Mouse (Mus musculus) liver, embryonic 14.5 days (tissue): Measurements from ENCODE around the gene Ppif. TPM values are rescaled to one million over a fixed set of nuclear protein-coding genes. Genes with fewer than 3 reads are reported as not detected.

Source experiments
- ATAC-seq: fragments of 200-750 bp; cut with Nextera tagmentation; 2 replicates; pipeline ENCODE4 v1.8.0; 2017; ENCODE audit warnings: moderate number of reproducible peaks, mild to moderate bottlenecking, moderate library complexity; ENCODE audit not compliant: insufficient read depth
- DNase-seq, 3 experiments: peaks; one replicate each; pipeline ENCODE4 v3.0.0-alpha.2; 2012 to 2013; ENCODE audit warnings: low read depth in 3 of 3, low spot score in 3 of 3
- H3K27ac ChIP-seq: fragments of 300-500 bp; sonication (generic); 2 replicates; pipeline ENCODE4 v1.5.1; 2014; ENCODE audit warnings: moderate library complexity, mild to moderate bottlenecking, control low read depth, inconsistent platforms
- H3K27me3 ChIP-seq: fragments of 300-500 bp; sonication (generic); 2 replicates; pipeline ENCODE4 v1.6.1; 2014; ENCODE audit warnings: mild to moderate bottlenecking, low read length, moderate library complexity; ENCODE audit not compliant: control insufficient read depth, insufficient read depth
- H3K36me3 ChIP-seq: fragments of 300-500 bp; sonication (generic); replicated peaks from 2 replicates; pipeline ENCODE4 v1.6.1; 2014; ENCODE audit warnings: low read depth; ENCODE audit not compliant: control insufficient read depth, insufficient read depth
- H3K4me1 ChIP-seq, 2 experiments: fragments of 200-500 bp in 1 of 2; fragments of 300-500 bp in 1 of 2; sonication (generic) in 1 of 2; replicated peaks; 2 replicates each; pipeline ENCODE4 v1.6.1; 2012 to 2014; ENCODE audit warnings: antibody characterized with exemption in 1 of 2, inconsistent platforms in 1 of 2, low read length in 1 of 2; ENCODE audit not compliant: control insufficient read depth in 2 of 2, insufficient read depth in 2 of 2
- H3K4me2 ChIP-seq: fragments of 300-500 bp; sonication (generic); 2 replicates; pipeline ENCODE4 v1.6.1; 2014; ENCODE audit warnings: low read depth, mild to moderate bottlenecking, control low read depth, moderate library complexity
- H3K4me3 ChIP-seq, 2 experiments: fragments of 200-500 bp in 1 of 2; fragments of 300-500 bp in 1 of 2; sonication (generic) in 1 of 2; 2 replicates each; pipeline ENCODE4 v1.5.1; 2012 to 2014; ENCODE audit warnings: low read depth in 2 of 2, low read length in 2 of 2, mild to moderate bottlenecking in 2 of 2, control low read depth in 1 of 2, inconsistent platforms in 1 of 2, moderate library complexity in 1 of 2; ENCODE audit not compliant: insufficient read depth in 1 of 2
- H3K9ac ChIP-seq: fragments of 300-500 bp; sonication (generic); replicated peaks from 2 replicates; pipeline ENCODE4 v1.6.1; 2014; ENCODE audit warnings: mild to moderate bottlenecking, control low read depth, moderate library complexity
- H3K9me3 ChIP-seq: fragments of 300-500 bp; sonication (generic); 2 replicates; pipeline ENCODE4 v1.6.1; 2016; ENCODE audit warnings: low read length, mixed read lengths; ENCODE audit not compliant: control insufficient read depth
- CTCF ChIP-seq: IDR thresholded peaks from 2 replicates; pipeline ENCODE4 v1.5.1; 2016; ENCODE audit warnings: antibody characterized with exemption, low read depth, control low read depth
- EP300 ChIP-seq: IDR thresholded peaks from 2 replicates; pipeline ENCODE4 v1.6.1; 2016; ENCODE audit warnings: antibody characterized with exemption, low read depth
- WGBS: fragments of 180-500 bp; shearing (Covaris S2); extraction: QIAGEN DNeasy Blood & Tissue Kit; methylation state at CpG from one replicate; pipeline ENCODE4 v1.1.7; 2014; ENCODE audit not compliant: insufficient replicate concordance; 5-methylcytosine and 5-hydroxymethylcytosine counted together
- polyA plus RNA-seq, 2 experiments: library from polyadenylated mRNA; depleted of rRNA in 1 of 2; stranded (reverse) in 1 of 2; unstranded in 1 of 2; fragments of >200 nt; fragmentation: Nextera tagmentation in 1 of 2; extraction: Ambion mirVana in 1 of 2; gene quantifications; 2 replicates each; pipeline versions ENCODE4 v1.2.1 to v1.2.3; 2012 to 2014

Gene Ppif
- polyA plus RNA-seq, 2 experiments: 28.8 to 44.2 TPM

DNA sequence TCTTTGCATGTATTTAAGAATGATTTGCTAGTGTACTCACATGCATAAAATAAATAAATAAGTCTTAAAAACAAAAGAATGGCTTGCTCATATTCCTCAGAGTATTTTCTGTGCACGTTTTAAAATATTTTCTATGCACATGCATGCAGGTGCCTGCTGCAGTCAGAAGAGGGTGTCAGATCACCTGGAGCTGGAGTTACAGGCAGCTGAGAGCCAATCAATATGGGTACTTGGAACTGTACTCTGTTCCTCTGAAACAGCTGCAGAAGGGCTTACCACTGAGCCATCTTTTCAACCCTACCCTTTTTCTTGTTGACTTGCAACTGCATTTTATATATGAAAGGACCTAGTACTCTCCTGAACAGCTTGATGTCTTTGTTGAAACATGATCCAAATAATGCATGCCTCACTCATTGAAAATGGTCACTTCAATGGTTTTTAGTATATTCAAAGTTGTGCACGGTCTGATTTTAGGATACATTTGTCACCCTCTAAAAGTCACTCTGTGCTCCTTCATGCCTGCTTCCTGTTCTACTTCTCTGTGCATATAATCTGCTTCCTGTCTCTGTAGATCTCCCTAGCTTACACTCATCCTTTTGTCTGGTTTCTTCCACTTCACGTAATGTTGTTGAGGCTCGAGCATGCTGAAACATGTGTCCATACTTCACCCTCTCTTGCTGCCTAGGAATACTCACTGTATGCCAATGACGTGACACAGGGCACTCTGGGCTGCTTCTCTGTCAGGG lies 27.2 kb downstream of the Ppif start:
- Histone ChIP-seq H3K4me2 (no peak overlapping the region), H3K27ac (no peak overlapping the region), H3K27me3 (no peaks in the 10 kb centered on the region), H3K9me3 (no peaks in the 10 kb centered on the region), H3K9ac (no peak overlapping the region), H3K36me3 (no peaks in the 10 kb centered on the region), H3K4me1 (peaks cover 0 to 13% of the 10 kb centered on the region in 2 experiments; a peak in 2 of 4 replicates), H3K4me3 (no peak overlapping the region)
- ATAC-seq: no peak
- WGBS: 45% methylated on average over 5 of the region's 5 CpGs
- no peak for DNase-seq
- TF ChIP-seq CTCF (no peak), EP300 (no peak)

DNA sequence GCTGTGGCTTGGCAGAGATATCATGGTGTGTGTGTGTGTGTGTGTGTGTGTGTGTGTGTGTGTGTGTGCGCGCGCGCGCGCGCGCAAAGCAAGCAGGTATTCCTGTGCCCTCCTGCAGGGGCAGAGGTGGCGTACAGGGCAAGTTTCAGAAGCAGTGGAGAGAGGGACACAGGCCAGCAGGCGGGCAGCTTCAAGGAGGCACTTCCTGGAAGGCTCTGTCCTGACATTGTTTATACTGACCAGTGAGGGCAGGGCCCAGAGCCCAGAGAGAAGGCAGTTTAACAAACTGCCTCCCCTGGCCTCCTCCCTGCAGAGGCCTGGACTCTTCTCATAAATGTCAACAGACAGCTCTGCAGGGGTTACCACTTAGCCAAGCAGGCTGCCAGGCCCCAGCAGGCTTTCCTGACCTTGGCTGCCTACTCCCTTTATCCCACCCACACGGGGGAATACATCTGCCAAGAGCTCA lies 31.1 kb downstream of the Ppif start:
- 67% methylated on average over 11 of the region's 11 CpGs for WGBS
- peaks cover 0 to 10% of the 10 kb centered on the region in 2 experiments; a peak in 2 of 4 replicates for H3K4me1 ChIP-seq
- H3K36me3 ChIP-seq: no peaks in the 10 kb centered on the region
- DNase-seq (no peak), ATAC-seq (peak; percentile 13; the same call in 1 of the 2 replicates)
- H3K4me3 ChIP-seq: no peak overlapping the region
- no peaks in the 10 kb centered on the region for H3K27me3 ChIP-seq
- no peak overlapping the region for H3K27ac ChIP-seq
- no peak overlapping the region for H3K4me2 ChIP-seq
- peak; percentile 14; the same call in 1 of the 2 replicates for TF ChIP-seq CTCF
- TF ChIP-seq EP300: no peak
- H3K9ac ChIP-seq: no peak overlapping the region
- H3K9me3 ChIP-seq: no peaks in the 10 kb centered on the region

DNA sequence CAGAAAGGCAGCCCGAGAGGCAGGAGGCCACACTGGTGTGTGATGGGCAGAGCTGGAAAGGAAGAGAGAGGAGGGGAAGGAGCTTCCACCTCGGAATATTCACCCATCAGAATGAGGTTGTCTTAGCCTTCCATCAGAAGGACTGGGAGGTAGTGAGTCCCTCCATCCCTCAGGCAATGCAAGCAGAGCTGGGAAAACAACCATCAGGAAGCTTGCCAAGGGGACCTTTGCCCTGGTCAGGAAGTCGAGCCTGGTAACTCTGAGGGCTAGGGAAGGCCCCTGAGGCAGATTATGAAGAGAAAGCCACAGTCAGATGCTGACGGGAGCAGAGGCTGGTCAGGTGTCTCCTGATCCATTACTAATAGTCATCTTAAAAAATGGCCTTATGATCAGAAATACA lies 31.7 kb downstream of the Ppif start:
- H3K36me3 ChIP-seq: no peaks in the 10 kb centered on the region
- H3K27ac ChIP-seq: no peak overlapping the region
- no peaks in the 10 kb centered on the region for H3K27me3 ChIP-seq
- TF ChIP-seq EP300: no peak
- no peak for TF ChIP-seq CTCF
- H3K4me3 ChIP-seq: no peak overlapping the region
- no peaks in the 10 kb centered on the region for H3K9me3 ChIP-seq
- H3K4me2 ChIP-seq: no peak overlapping the region
- WGBS: 27% methylated on average over 4 of the region's 4 CpGs
- DNase-seq (no peak), ATAC-seq (no peak)
- no peak overlapping the region for H3K9ac ChIP-seq
- H3K4me1 ChIP-seq: peaks cover 0 to 10% of the 10 kb centered on the region in 2 experiments; a peak in 2 of 4 replicates

DNA sequence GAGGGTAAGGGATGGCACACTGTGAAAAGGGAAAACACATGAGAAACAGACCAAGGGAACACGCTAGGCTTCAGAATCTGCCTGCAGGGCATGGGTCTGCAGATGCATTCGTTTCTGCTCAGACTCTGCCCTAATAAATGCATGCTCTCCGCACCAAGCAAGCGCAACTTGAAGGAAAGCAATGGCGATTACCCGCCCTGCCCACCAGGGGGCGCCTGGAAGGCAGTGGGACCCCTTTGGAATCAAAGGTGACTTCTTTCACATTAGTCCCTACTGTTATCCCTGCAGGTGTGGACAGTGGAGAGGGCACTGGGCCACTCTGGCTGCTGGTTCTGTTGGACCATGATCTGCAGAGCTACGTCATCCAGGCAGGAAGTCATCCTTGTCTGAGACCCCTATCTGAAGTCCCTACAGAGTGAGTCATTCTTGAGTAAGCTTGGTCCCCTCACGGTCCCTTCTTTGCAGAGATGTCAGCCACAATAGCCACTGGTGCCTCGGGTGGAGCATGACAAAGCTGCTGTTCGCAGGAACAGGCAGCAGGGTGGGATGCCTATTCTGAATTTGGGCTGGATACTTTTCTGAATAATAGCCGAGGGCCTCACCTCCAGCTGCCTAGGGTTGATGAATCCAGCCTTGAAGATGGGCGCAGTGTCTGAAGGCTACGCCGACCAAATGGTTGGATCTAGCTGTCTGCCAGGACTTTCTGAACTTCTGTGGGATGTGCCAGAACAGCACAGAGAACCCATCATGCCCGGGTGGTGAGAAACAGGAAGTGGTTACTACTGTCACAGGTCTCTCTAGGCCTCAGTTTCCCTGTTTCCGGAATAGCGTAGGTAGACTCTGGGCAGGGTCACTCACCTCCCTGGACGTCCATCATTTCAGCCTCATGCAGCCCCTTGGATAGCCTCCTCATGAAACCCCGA lies 32.5 kb downstream of the Ppif start:
- TF ChIP-seq CTCF (peak; percentile 96), EP300 (no peak)
- Histone ChIP-seq H3K36me3 (no peaks in the 10 kb centered on the region), H3K4me1 (peaks cover 0 to 10% of the 10 kb centered on the region in 2 experiments; a peak in 2 of 4 replicates), H3K4me2 (no peak overlapping the region), H3K27ac (no peak overlapping the region), H3K4me3 (no peak overlapping the region), H3K27me3 (no peaks in the 10 kb centered on the region), H3K9me3 (no peaks in the 10 kb centered on the region), H3K9ac (no peak overlapping the region)
- no peak for DNase-seq
- ATAC-seq: no peak
- 30% methylated on average over 20 of the region's 20 CpGs for WGBS

DNA sequence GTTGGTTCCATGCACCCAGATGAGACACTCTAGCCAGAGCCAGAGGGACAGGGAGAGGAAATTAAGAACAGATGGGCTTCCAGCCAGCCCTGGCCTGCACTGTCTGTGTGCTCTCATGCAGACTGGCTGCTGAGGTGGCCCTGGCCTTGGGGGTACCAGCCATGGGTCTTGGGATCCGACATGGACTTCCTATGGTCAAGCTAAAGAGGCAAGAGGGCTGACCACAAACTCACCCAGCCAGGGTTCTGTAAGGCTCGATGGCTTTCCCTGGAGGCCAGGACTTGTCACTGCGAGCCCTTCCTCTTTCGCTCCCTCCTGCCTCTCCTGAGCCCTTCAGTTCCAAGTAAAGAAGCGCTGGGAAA lies 33.2 kb downstream of the Ppif start:
- Histone ChIP-seq H3K4me3 (no peak overlapping the region), H3K27ac (no peak overlapping the region), H3K9me3 (no peaks in the 10 kb centered on the region), H3K4me1 (peaks cover 0 to 10% of the 10 kb centered on the region in 2 experiments; a peak in 2 of 4 replicates), H3K4me2 (no peak overlapping the region), H3K27me3 (no peaks in the 10 kb centered on the region), H3K36me3 (no peaks in the 10 kb centered on the region), H3K9ac (no peak overlapping the region)
- peak; percentile 5; the same call in 1 of the 2 replicates for TF ChIP-seq CTCF
- no peak for TF ChIP-seq EP300
- no peak for DNase-seq
- 44% methylated on average over 5 of the region's 5 CpGs for WGBS
- no peak for ATAC-seq
